ENCODE assay signal across 8 mouse cellular contexts in genomic region chr1:192457526-192458206, GRCm38 (mm10).
DNase-seq lines count a peak whose midpoint lies in the region; ATAC-seq and TF ChIP-seq lines count a peak whose summit lies in the region.

No protein-coding gene starts in this region.

- H3K27ac ChIP-seq in kidney, postnatal 0 days, result no peak overlapping the region

- no peak overlapping the region for H3K4me2 ChIP-seq in kidney, postnatal 0 days (ENCODE audit: low read length)

- H3K9ac ChIP-seq in kidney, postnatal 0 days (ENCODE audit: low read depth, low read length), result no peak overlapping the region

- WGBS in kidney, postnatal 0 days, result 84% methylated on average over 6 of the region's 6 CpGs

- no peaks in the 10 kb centered on the region for H3K36me3 ChIP-seq in kidney, postnatal 0 days (ENCODE audit: insufficient read depth, low read length)

- no peak overlapping the region for H3K4me3 ChIP-seq in kidney, postnatal 0 days (replicated peaks; ENCODE audit: low read depth, low read length)

- ATAC-seq in kidney, postnatal 0 days (replicated peaks; ENCODE audit: low FRiP score, low read depth), result no peak
- ATAC-seq in frontal cortex, adult (ENCODE audit: low TSS enrichment), result no peak

- no peaks in the 10 kb centered on the region for H3K9me3 ChIP-seq in kidney, postnatal 0 days (replicated peaks; ENCODE audit: low read length)

- no peaks in the 10 kb centered on the region for H3K27me3 ChIP-seq in kidney, postnatal 0 days (ENCODE audit: insufficient read depth, low read length)

- TF ChIP-seq CTCF in kidney, postnatal 0 days (IDR thresholded peaks at IDR 0.05; ENCODE audit: low read depth), result peak; percentile 8; the same call in 1 of the 2 replicates

- H3K4me1 ChIP-seq in kidney, postnatal 0 days (replicated peaks; ENCODE audit: insufficient read depth, low read length), result no peaks in the 10 kb centered on the region

- DNase-seq in kidney, postnatal 0 days (ENCODE audit: low spot score), result peak; percentile 76
- DNase-seq in kidney, adult 8-10 months, result no peak
- DNase-seq in 3T3-L1 (ENCODE audit: low read depth, low spot score), result peak; percentile 33
- DNase-seq in ZHBTc4 (ENCODE audit: low read depth, low spot score), result peak; percentile 62
- peak; percentile 76 for DNase-seq in fat pad, adult 2 months (ENCODE audit: extremely low read depth, low read depth, low spot score)
- DNase-seq in ovary, postnatal 36 days (ENCODE audit: low spot score), result peak; percentile 66
- no peak for DNase-seq in layer of hippocampus, adult 9-11 months

Comparison
In these comparisons a context has a peak if more than half of its experiments do, and no peak if none do; other contexts are left out.
1. DNase-seq: peak in kidney, postnatal 0 days (single experiment), 3T3-L1 (single experiment), ZHBTc4 (single experiment), fat pad, adult 2 months (single experiment) and ovary, postnatal 36 days (single experiment); none in kidney, adult 8-10 months (0 of 2) and layer of hippocampus, adult 9-11 months (single experiment).